Mouse (Mus musculus) embryo, embryonic 11.5 days (tissue): ENCODE results near the gene Pcare.
"Not testable (repeated sequence)": the region's sequence is repeated elsewhere in the genome, so short reads cannot be mapped to it uniquely, and the experiment has no call there.

Experiments
- DNase-seq: peaks from one replicate; pipeline ENCODE4 v3.0.0-alpha.2; 2012; ENCODE audit warnings: low read depth, low spot score

Gene Pcare

DNA sequence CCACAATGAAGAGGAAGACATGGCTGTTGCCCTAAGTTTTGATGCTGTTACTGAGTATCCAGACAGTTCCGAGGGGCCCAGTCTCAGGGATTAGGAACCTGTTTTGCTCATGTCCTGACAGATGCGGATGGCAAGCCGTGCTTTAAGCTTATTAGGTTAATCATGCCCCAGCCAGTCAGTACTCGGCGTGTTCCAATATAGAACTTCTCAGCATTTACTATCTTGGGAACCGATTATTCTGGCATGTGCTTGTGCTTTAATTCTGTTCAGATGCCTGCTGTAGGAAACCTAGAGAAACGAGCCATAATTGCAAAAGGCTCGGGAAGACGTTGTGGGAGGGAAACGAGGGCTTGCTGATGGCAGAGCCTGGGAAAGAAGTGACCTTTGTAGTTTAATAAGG is at the start of gene Pcare:
Pcare (minus strand) TSS at position 64 of the 400 bp plus-strand sequence.
- no peak for DNase-seq

DNA sequence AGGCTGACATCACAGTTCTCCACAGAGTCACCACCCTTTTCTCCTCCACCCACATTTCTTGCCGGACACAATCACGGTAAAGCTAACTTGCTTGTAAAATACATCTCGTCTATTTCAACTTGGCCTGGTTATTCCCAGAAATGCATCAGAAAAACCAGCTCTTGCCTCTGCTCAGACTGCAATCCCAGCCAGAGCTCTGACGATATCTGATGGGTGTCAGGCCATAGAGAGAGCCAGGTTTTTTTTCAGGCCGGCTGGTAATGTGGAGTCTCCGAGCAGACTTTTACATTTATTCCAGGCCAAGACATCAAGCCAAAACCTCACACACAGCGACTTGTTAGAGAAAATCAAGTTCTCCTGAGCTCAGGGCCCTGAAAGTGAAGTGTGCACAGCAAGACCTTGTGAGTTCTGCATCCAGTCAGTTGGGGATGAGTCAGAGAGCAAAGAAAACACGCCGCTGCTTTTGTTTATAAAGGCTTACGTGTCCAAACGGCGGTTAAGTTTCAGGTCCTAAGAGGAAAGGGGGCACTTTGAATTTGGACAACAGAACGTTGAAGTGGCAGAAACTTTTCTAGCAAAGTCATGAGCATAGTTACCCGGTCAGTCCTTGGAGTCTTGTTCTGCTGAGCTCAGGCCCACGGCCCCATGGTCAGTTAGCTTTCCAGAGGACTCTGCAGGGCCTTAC is 43.0 kb upstream of the Pcare start:
- no peak for DNase-seq

DNA sequence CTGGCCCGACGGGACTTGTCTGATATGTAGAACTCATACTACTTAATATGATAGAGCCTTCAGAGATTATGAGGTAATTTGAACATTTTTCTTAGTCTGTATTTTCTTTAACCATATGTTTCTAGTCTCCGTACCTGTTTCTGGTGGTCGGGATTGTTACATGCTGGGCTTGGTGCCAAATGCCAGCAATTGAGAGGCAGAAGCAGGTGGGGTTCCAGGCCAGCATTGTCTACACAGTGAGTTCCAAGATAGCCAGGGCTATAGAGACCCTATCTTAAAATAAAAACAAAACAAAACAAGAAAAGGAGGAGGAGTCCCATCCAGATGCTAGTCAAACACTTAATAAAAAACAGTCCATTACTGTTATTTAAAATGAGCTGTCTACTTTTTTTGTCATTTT is 38.9 kb upstream of the Pcare start:
- no peak for DNase-seq

DNA sequence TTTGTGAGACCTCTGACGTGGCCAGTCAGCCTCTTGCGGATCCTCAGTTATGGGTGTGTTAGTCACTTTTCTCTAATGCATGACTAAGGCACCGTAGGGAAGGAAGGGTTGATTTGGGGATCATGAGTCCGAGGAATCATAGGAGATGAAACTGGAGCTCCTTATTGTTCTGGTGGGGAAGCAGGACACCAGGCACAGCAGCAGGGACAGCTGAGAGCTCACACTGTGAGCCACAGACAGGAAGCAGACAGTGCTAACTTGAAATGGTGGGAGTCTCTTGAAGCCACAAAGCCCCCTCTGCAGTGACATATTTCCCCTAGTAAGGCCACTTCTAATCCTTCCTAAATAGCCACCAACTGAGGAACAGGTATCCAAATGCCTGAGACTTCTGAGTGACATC is 38.4 kb upstream of the Pcare start:
- no peak for DNase-seq

DNA sequence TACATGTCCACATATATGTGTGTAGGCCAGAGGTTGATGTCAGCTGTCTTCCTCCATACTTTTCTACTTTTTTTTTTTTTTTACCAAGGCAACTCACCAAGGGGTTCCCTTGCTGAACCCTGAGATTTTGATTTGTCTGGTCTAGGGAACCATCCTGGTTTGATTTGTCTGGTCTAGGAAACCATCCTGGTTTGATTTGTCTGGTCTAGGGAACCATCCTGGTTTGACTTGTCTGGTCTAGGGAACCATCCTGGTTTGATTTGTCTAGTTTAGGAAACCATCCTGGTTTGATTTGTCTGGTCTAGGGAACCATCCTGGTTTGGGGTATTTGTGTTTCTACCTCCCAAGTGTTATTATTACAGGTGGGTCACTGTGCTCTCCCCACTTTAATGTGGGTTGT is 33.8 kb upstream of the Pcare start:
- no peak for DNase-seq

DNA sequence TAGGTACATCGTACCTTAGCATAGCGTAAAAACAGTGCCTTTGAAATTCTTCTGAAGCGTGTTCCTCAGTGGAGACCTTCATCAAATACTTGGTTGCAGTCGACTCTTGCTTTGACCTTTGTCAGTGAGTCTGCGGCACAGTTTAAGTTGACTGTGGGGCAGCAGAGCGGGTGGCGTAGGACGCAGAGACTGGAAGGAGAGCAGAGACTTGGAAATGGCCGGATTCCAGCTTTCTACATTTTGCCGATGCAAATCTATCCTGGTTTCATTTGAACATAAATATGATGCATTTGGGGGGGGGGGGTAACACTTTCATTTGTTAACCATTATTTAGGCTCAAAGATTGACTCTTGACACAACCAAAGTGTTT is 30.7 kb upstream of the Pcare start:
- no peak for DNase-seq

DNA sequence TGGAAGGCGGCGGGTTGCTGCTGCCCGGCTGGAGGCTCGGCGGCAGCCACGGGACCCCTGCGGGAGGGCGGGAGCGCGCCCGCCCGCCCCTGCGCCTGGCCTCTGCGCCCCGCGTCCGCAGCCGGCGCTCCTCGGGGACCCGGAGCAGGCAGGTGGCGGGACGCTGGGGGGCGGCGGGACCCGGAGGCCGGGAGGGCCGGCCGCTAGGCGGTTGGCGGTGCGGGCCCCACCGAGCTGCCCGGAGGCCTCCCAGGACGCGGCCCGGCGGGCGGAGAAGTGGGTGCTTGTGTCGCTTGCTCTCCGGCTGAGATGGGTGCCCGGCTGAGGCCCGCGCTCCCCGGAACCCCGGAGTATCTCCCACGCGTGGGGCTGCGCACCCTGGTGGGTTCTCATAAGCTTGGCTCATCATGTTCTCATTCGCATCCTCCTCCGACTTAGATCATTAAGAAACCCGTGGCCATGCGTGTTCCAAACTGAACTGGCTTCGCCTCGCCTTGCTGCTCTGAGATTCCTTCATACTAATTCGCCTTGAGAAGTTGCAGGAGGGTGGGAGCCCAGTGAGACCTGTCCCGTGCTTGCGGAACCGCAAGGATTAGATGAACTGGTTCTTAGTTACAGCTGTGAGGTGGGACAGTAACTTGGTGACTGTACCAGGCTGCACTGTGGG is 30.1 kb upstream of the Pcare start:
- no peak for DNase-seq

DNA sequence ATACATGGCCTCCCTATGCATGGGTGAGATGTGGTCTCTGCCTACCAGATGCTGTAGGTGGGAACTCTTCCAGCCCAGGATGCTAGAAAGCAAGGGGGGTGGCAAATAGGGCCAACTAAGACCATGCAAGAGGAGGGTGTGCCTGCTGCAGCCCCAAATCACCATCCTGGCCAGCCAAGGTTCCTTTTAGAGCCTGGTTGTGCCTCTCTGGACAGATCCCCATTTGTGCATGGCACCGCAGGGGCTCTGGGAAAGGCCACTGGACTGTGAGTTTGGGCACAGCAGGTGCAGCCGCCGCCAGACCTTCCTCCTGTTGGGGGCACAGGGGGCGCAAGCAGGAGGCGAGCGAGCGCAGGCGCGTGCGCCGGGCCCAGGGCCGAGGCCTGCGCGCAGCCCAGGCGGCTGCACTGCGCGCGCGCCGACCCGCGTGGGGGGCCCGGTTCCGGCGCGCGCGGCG is 29.6 kb upstream of the Pcare start:
- no peak for DNase-seq

DNA sequence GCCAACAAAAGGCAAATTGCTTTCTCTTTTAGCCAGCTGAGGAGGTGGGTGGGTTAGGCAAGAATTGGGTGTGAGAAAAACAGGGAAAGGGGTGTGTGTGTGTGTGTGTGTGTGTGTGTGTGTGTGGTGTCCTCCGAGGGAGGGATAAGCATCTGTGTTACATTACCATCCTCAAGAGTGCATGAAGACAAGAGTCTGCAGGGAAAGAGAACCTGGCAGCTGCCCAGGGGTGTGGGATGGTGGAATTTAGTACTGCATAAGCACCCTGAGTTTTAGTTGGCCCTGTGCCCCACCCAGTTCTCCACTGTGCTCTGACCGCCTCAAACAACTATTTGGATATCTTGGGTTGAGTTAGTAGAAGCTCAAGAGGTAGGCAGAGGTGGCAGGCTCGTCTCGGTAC is 28.3 kb upstream of the Pcare start:
- no peak for DNase-seq

DNA sequence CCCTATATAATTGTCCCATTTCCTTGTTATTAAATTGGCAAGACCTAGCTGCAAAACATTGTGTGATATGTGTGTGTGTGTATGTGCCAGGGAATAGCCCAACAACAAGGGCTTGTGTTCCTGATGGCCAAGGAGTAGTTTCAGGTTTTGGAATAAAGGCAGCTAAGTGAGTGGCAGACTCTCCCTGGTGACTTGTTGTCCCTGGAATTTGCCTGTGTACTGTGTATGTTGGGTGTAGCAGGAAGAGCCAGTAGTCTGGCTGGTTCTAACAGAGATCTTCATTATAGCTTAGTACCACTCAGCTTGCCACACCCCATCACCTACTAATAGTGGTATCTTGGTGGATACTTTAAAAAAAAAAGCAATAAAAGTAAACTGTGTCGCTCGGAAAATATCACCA is 27.8 kb upstream of the Pcare start:
- DNase-seq: no peak

DNA sequence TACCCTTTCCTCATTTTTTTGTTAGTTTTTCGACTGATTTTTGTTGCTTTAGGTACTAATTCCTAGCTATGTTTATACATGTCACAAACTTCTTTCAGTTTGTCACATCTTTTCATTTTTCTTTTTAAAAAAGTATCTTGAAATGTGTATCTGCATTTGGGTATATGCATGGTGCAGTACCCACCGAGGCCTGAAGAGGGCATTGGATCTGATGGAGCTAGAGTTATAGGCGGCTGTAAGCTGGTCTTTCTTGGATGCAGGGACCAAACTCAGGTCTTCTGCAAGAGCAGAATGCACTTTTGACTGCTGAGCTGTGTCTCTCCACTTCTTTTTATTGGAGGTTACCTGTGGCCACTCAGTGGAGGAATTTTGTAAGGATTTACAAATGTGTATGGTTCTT is 26.0 kb upstream of the Pcare start:
- DNase-seq: no peak

DNA sequence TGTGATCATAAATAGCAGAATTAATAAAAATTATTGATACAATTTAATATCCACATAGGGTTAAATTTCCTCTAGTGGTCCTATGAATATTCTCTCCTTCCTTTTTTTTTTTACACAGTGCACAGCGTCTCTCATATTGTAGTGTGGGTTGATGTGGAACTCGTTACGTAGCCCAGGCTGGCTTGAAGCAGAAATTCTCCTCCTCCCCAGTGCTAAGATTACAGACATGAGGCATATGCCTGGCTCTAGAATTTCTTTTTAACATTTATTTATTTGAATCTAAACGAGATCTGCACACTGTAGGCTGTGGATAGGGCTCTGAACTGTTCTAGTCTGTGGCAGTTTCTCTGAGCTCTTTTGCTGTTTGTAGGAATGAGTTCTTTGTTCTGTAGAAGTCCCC is 22.6 kb upstream of the Pcare start:
- DNase-seq: no peak

DNA sequence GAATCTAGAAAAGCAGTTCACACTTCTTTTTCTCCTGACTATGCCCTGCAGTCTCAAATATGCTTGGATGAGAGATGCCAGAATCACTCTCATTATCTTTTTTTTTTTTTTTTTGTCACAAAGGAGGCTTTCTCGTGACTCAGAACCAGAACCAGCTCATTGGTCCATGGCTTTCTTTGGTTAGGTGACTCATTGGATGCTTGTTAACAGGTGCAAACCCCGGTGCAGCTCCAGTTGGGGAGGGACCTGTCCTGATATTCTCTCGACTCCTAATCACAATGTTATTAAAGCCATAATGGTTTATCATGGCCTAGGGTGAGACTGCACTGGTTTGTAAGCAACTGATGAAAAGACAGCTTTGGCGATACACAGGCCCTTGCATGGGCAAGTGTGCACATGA is 21.5 kb upstream of the Pcare start:
- no peak for DNase-seq

DNA sequence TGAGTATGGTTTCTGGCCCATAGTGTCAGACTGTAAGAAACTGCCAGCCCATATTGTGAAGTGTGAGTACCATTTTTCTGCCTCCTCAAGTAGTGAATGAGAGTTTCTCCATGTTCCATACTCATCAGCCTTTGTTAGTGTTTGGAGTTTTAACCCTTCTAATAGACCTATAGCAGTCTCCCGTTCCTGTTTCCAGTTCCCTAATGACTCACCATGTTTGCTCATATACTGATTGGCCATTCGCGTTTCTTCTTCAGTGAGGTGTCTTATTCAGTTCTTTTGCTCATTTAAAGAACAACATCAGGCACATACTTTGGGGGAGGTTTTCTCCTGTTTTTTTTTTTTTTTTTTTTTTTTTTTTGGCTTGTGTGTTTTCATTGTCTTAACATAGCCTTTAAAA is 18.0 kb upstream of the Pcare start:
- no peak for DNase-seq

DNA sequence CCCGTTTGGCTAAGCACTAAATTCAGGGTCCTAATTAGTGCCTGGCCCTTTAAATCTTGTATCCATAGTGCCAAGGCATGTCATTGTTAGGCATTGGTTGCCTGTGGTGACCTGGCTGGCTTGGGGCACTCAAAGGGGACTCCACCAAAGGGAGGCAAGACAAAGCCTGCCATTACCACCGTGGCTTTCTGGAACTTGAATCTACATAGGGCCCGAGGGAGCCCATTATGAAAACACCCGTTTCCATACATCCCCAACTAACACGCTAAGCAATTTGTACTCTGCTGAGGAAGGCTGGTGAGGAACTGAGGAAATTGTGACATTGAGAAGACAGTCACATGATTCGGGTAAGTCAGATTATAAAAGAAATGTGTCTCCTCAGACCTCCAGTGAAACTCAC is 16.9 kb upstream of the Pcare start:
- DNase-seq: no peak

DNA sequence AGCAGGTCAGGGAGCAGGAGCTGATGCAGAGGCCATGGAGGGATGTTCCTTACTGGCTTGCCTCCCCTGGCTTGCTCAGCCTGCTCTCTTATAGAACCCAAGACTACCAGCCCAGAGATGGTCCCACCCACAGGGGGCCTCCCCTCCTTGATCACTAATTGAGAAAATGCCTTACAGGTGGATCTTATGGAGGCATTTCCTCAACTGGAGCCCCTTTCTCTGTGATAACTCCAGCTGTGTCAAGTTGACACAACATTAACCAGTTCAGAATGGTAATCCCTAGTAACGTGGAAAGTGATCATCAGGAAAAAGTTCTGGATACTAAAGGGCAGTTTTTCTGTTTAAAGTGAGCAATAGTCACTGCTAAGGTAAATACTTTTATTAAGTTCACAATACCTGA is 15.5 kb upstream of the Pcare start, which contains the start of gene Clip4:
Clip4 (plus strand) TSS at position 301 of the 400 bp plus-strand sequence.
- not testable (repeated sequence) for DNase-seq

DNA sequence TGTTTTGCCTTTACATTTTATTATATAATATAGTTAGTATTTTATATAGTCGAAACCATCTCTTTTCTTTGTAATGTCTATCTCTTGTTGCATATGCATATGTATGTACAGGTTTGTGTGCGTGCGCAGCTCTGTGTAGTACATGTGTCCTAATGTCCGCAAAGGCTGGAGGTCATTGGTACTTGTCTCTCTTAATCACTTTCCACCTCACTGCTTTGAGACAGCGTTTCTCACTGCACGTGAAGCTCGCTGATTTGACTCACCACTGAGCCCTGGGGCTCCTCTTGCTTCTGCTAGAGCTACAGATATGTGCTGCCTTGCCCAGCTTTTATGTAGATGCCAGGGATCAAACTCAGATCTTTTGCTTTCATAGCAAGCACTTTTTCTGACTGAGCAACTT is 7.8 kb upstream of the Pcare start:
- DNase-seq: no peak

DNA sequence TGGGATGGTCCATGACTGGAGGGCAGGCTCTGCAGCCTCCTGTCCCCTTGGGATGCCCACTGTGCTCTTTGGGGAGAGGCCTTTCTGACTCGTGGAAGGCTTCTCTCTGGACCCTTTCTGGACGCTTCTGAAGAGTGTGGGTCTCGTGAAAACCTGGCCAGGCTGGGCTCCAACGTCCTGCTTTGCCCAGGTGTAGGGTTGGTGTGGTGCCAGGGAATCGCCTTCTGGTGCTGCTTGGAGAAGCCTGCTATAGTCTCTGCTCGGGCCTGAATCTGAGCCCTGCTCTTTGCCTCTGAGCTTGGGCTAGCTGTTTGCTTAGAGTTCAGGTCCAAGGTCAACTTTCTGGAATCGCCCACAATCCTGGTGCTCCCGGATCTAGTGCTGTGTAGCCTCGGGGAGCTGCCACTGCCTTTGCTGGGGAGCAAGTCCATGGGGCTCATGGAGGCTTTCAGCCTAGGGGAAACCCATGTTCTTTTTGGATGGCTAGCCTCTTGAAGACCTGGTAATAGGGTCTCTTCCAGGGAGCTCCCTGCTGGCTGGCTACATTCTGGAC is 3.0 kb downstream of the Pcare start:
- no peak for DNase-seq

DNA sequence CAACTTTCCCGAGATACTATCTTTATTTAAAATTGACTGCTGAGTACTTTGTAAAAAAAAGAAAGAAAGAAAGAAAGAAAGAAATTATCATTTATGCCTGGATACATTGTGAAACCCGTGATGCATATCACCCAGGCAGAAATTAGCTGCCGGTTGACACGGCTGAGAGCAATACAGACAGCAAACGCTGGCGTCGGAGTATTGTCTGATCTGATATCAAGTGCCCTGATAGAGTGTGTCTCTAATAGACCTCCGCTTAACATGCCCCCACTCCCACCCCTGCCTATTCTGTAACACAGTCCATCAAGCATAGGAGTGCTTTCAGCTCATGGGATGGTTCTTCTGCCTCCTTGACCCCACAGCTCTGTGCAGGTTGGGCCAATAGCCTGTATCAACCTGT is 5.1 kb downstream of the Pcare start:
- DNase-seq: no peak

DNA sequence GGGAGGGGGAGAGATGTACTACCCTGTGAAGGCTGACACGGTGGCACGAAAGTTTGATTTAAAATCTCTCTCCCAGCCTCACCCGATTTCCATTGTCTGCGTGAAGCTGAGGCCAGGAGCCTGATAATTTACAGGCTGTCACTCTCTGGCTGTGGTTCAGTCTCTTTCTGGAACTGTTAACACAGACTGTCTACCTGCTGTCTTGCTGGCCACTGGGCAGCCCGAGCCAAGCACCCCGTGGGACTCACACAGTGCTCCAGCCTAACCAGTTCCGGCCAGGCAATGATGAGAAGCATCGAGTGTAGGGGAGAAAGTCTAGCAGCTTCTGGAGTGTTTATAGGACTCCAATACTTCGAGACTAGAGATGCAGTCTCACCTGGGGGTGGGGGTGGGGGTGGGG is 6.6 kb downstream of the Pcare start:
- DNase-seq: no peak

DNA sequence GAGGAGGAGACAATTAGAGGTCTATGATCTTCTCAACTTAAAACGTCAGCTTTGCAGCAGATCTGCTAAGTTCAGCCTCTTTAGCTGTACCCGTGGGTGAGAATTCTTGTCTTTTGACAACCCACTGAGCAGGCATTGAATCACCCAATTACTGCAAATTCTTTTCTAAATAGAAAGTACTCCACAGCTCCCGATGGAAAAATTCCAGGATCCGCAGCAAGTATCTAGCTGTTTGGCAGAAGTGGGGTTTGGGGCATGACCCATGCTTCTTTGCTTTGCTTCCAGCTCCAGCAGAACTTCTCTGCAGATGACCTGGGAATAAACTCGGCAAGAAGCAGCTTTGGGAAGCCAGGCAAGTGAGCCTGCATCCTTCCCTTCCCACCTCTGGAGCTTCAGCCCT is 9.8 kb downstream of the Pcare start:
- DNase-seq: no peak

DNA sequence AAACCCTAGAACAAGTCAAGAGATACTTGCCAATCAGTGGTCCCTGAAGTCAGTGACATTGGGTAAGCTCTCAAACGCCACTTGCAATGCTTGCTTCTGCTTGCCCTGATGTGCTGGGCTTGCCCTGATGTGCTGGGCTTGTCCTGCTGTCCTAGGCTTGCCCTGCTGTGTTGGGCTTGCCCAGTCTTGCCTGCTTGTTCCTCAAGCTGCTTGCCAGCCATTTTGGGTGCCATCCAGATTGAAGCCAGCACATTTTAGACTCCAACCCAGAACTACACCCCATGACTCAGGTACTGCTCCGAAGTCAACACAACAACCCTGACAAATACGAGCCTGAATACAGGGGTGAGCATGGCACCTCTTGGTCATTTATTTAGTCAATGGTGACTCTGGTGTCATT is 10.5 kb downstream of the Pcare start:
- DNase-seq: no peak

DNA sequence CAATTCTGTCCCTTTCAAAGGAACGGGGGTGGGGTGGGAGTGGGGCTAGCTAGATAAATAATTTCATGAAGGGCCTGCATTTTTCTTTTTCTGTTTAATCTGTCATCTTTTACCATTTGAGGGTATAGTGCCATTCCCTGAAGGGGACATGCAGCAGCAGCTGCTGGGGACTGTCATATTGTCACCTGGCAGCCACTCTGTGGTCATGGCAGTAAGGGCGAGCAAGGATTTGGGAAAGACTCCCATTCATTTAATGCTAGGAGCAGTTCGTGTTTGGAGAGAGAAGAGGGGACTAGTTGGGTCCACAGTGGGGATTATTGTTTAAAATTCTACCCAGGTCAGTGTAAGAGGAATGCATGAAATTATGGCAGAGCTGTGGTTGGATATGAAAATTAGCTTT is 16.3 kb downstream of the Pcare start:
- no peak for DNase-seq
